Mouse (Mus musculus): ENCODE results near the gene Cxcr5.

DNA sequence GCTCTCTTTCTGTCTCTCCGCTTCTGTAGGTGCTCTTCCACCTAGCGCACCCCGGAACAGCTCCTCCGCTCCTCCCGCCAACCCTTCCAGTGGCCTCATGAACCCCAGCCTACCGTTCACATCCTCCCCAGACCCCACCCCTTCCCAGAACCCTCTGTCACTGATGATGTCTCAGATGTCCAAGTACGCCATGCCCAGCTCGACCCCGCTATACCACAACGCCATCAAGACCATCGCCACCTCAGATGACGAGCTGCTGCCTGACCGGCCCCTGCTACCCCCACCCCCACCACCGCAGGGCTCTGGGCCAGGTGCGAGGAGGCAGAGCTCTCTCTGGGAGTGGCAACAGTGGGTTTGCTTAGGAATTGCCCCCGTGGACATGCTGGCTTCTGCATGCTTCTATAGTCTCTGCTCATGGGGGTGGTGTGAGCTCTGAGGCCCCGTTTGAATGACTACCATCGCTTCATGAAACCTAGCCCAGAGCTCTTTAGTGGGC, 53.5 kb downstream of the Cxcr5 start:
- TF ChIP-seq POLR2A (IDR thresholded peaks at IDR 0.05; ENCODE audit: borderline replicate concordance, extremely low read depth, low read depth, low read length), result no peak
- no peak for TF ChIP-seq CTCF (IDR thresholded peaks at IDR 0.05; ENCODE audit: insufficient read depth, low read length)

All from lung, adult 2 months (tissue).